Mouse (Mus musculus): ENCODE measurements around the gene Cacna2d2.

DNA sequence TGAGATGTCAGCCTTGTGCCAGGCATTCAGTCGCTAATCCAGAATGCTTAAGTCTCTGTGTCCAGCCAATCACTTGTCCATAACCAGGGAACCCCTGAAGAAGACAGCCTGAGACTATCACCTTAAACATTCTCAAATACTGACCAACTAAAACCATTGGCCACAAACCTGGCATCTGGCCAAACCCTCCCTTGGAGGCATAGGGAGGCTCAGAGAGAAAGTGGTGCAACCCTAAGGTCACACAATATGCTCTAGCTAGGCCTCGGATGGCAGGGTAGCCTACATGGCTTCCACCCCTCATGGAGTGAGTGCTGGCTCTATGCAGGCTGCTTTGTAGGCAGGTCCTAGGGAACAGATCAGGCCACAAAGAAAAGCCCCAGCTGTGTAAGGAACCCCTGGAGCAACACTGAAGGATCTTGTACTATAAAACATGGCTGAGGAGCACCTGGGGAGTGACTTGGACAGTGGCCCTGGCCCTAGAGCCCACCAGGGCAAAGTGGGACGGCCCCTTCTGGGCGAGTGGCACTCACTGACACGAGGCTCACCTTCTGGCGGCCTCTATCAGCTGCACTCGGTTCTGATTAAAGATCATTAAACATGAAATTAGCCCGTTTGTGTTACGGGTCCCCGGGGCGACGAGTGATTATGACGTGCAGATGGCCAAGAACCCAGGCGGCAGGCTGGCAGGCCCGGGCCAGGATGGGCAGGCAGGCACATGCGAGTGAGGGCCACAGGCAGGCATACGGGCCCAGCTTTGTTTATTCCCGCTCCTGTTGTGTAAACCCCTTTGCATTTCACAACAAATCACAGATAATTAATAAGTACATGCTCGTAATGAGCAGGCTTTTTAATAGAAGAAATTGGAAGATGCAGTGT, 105.5 kb downstream of the Cacna2d2 start:
- TF ChIP-seq FLI1 (IDR thresholded peaks at IDR 0.05; ENCODE audit: low read length): no peak
- no peak for TF ChIP-seq GATA1 (IDR thresholded peaks at IDR 0.05; ENCODE audit: borderline replicate concordance, low read length)

Measured in megakaryocyte, embryonic 14.5 days (primary cell).